Mouse (Mus musculus): ENCODE data around the gene Vstm2a. TPM values are rescaled to one million over a fixed set of nuclear protein-coding genes. Genes with fewer than 3 reads are reported as not detected.

Vstm2a gene
- not detected for total RNA-seq (2023)

DNA sequence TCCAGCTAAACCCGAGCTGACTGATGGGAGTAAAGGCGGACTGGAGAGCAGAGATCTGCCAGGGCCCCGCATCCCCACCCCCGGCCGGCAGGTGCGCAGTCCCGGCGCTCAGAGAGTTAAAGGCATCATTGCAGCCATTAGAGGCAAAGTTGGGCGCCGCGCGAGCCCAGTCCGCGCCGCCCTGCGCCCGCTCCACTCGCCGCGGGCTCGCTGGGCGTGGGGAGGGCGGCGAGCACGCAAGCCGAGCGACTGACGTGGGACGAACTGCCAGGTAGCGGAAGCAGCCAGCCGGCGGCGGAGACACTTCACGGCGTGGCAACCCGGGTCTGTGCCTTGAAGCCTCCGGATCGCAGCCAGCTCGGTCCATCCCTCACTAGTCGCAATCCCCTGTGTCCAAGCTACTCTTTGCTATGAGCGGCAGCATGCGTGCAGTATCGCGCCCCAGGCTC is at the start of gene Vstm2a:
Gene Vstm2a (plus strand): TSS at position 252 of the 449 bp plus-strand sequence.

All from T-cell, adult 66 days (primary cell).